14 mouse cellular contexts compared by ENCODE assay signal in the genomic region with DNA sequence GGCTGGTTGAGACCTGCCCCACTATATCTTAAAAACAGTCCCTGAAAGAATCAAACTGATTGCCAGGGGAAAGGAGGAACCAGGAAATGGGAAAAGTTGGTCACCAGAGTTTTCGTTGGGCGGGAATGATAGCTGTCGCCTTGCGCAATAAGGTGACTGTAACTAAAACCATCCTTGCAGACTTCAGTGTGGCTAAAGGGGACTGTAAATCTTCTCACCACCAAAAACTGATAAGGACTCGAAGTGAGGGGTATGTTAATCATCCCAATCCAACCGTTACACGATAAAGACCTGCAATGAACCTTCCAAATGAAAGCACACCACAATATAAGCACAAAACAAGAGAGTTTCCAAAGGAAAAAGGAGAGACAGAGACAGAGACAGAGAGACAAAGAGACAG. TPM values are rescaled to one million over a fixed set of nuclear protein-coding genes. Genes with fewer than 3 reads are reported as not detected.
A peak's percentile ranks its signal among the peaks of the same experiment; 100 is the strongest.
DNase-seq lines count a peak whose midpoint lies in the region; ATAC-seq lines count a peak whose summit lies in the region.
"Had no signal": no experiment of that assay in that cellular context is flagged by ENCODE, and none has a peak within 500 bp of the region (broad histone marks: within the 10 kb centered on the region; RNA-seq: fewer than 3 reads in every experiment).

No protein-coding gene starts in this region.

- peak; percentile 32 to 33 for DNase-seq in urinary bladder, postnatal 36 days (ENCODE audit: low spot score in 2 of 2)
- DNase-seq in urinary bladder, postnatal 4 days (ENCODE audit: low spot score in 2 of 2), result no peak
- no peak for DNase-seq in heart, postnatal 4 days
- no peak for DNase-seq in left cerebral cortex, postnatal 25 days (ENCODE audit: low spot score in 2 of 2)
- DNase-seq: cerebellum, adult 11-12 months; retina, postnatal 1 day had no signal

- H3K9ac ChIP-seq in kidney, embryonic 16.5 days (replicated peaks; ENCODE audit: low read length), result no peak overlapping the region
- H3K9ac ChIP-seq in kidney, embryonic 14.5 days (ENCODE audit: low read depth, low read length), result no peak overlapping the region
- H3K9ac ChIP-seq: forebrain, embryonic 15.5 days; intestine, embryonic 15.5 days had no signal

- H3K36me3 ChIP-seq in kidney, embryonic 16.5 days (ENCODE audit: insufficient read depth, low read length), result no peaks in the 10 kb centered on the region
- H3K36me3 ChIP-seq in kidney, embryonic 14.5 days (ENCODE audit: control insufficient read depth, insufficient read depth, low read length), result no peaks in the 10 kb centered on the region
- H3K36me3 ChIP-seq: forebrain, embryonic 15.5 days; heart, embryonic 10.5 days; intestine, embryonic 15.5 days had no signal

- no peak overlapping the region for H3K27ac ChIP-seq in kidney, embryonic 16.5 days (ENCODE audit: low read length)
- H3K27ac ChIP-seq in kidney, embryonic 14.5 days (ENCODE audit: low read depth, low read length), result no peak overlapping the region
- H3K27ac ChIP-seq: forebrain, embryonic 15.5 days; intestine, embryonic 15.5 days had no signal

- H3K9me3 ChIP-seq in kidney, embryonic 16.5 days (ENCODE audit: low read length), result no peaks in the 10 kb centered on the region
- no peaks in the 10 kb centered on the region for H3K9me3 ChIP-seq in kidney, embryonic 14.5 days (ENCODE audit: control insufficient read depth, low read length)
- H3K9me3 ChIP-seq: forebrain, embryonic 15.5 days; heart, embryonic 10.5 days; intestine, embryonic 15.5 days; megakaryocyte, embryonic 14.5 days had no signal

- no peak for ATAC-seq in kidney, embryonic 16.5 days (ENCODE audit: low FRiP score, low TSS enrichment)
- ATAC-seq in kidney, embryonic 14.5 days (ENCODE audit: low FRiP score, low TSS enrichment), result no peak
- ATAC-seq in common myeloid progenitor, adult 5-6 weeks (replicated peaks; ENCODE audit: low read depth, poor library complexity, severe bottlenecking), result peak; percentile 18; the same call in 1 of the 2 replicates
- ATAC-seq: forebrain, embryonic 15.5 days; intestine, embryonic 15.5 days had no signal

- intact Hi-C loops in left cerebral cortex, postnatal 25 days (cut with DNase I), result loop anchor here (5.0 kb wide), 1 partner anchor 201 kb away; no protein-coding TSS in a partner anchor

- H3K4me2 ChIP-seq in kidney, embryonic 16.5 days (replicated peaks; ENCODE audit: low read depth, low read length), result peak overlapping the region; percentile 9; the same call in 1 of the 2 replicates
- no peak overlapping the region for H3K4me2 ChIP-seq in kidney, embryonic 14.5 days (replicated peaks; ENCODE audit: low read depth, low read length)
- H3K4me2 ChIP-seq: forebrain, embryonic 15.5 days; intestine, embryonic 15.5 days had no signal

- 66% methylated on average over 7 of the region's 7 CpGs for WGBS in kidney, embryonic 16.5 days
- WGBS in kidney, embryonic 14.5 days, result 72% methylated on average over 7 of the region's 7 CpGs

- no peaks in the 10 kb centered on the region for H3K4me1 ChIP-seq in kidney, embryonic 16.5 days (ENCODE audit: insufficient read depth, low read length)
- no peaks in the 10 kb centered on the region for H3K4me1 ChIP-seq in kidney, embryonic 14.5 days (ENCODE audit: control insufficient read depth, insufficient read depth, low read length)
- H3K4me1 ChIP-seq: intestine, embryonic 15.5 days had no signal

- H3K27me3 ChIP-seq in kidney, embryonic 16.5 days (ENCODE audit: insufficient read depth, low read length), result no peaks in the 10 kb centered on the region
- no peaks in the 10 kb centered on the region for H3K27me3 ChIP-seq in kidney, embryonic 14.5 days (ENCODE audit: control insufficient read depth, insufficient read depth, low read length)
- H3K27me3 ChIP-seq: CH12.LX; forebrain, embryonic 15.5 days; intestine, embryonic 15.5 days had no signal

- H3K4me3 ChIP-seq in kidney, embryonic 16.5 days (ENCODE audit: low read length), result no peak overlapping the region
- no peak overlapping the region for H3K4me3 ChIP-seq in kidney, embryonic 14.5 days (ENCODE audit: low read length)
- H3K4me3 ChIP-seq: forebrain, embryonic 15.5 days; heart, embryonic 10.5 days; intestine, embryonic 15.5 days; megakaryocyte, embryonic 14.5 days had no signal

RNA-seq across cellular contexts. Expression of a gene that starts 57.5 kb away (rescaled TPM):
- polyA plus RNA-seq in kidney, embryonic 16.5 days (2015; fragmentation: Nextera tagmentation; extraction: Ambion mirVana), result 13.1 and 13.3 TPM in 2 replicates
- polyA plus RNA-seq in kidney, embryonic 14.5 days (2014; fragmentation: Nextera tagmentation; extraction: Ambion mirVana), result 15.3 and 16.9 TPM in 2 replicates
- total RNA-seq in common myeloid progenitor, adult 5-6 weeks (2017), result 7.3 and 24.2 TPM in 2 replicates
- 10 to 100 TPM; 22.1 to 25.6 TPM for total RNA-seq in heart, postnatal 4 days (2021)
- 10 to 100 TPM; 14.3 TPM for total RNA-seq in left cerebral cortex, postnatal 25 days (2021)

Comparison
In these comparisons a context has a peak if more than half of its experiments do, and no peak if none do; other contexts are left out.
1. DNase-seq: peak in urinary bladder, postnatal 36 days (2 of 2); none in urinary bladder, postnatal 4 days (0 of 2), heart, postnatal 4 days (single experiment) and left cerebral cortex, postnatal 25 days (0 of 2).